Mouse (Mus musculus): ENCODE measurements at regions not wholly inside any gene's neighbourhood (a gene's known extent, or its start where the extent isn't known, plus 50 kb on each side); places are given as distances from the start of the nearest gene placed in this dataset.

GRCm38 (mm10) chr7:92502292-92502905, 58.5 kb upstream of the Ccdc90b start:
- no peak for DNase-seq (ENCODE audit: low read depth, low spot score)

GRCm38 (mm10) chr7:92506378-92506777, 54.6 kb upstream of the Ccdc90b start:
- DNase-seq (ENCODE audit: low read depth, low spot score), result peak; percentile 47

GRCm38 (mm10) chr7:92509090-92509489, 51.9 kb upstream of the Ccdc90b start:
- DNase-seq (ENCODE audit: low read depth, low spot score), result no peak

Data from brain, adult 2 months (tissue).